Mouse (Mus musculus): ENCODE results near the gene Smyd3. TPM values are rescaled to one million over a fixed set of nuclear protein-coding genes. Genes with fewer than 3 reads are reported as not detected.

Gene Smyd3
- polyA plus RNA-seq, 1 experiment = 2.4 TPM

- TF ChIP-seq POLR2A (IDR thresholded peaks at IDR 0.05; ENCODE audit: control insufficient read depth, low read depth, low read length) (no peak), CTCF (IDR thresholded peaks at IDR 0.05; ENCODE audit: control insufficient read depth, insufficient read depth, insufficient replicate concordance, low read depth, low read length) (no peak)
- H3K27ac ChIP-seq (ENCODE audit: control insufficient read depth, insufficient read depth, low read depth, low read length) = no peak overlapping the region
- H3K4me3 ChIP-seq (ENCODE audit: control insufficient read depth, low read depth, low read length) = no peak overlapping the region
- H3K4me1 ChIP-seq (ENCODE audit: control insufficient read depth, insufficient read depth, low read length) = no peaks in the 10 kb centered on the region
- H3K27me3 ChIP-seq (ENCODE audit: control insufficient read depth, insufficient read depth, low read length) = no peaks in the 10 kb centered on the region
- H3K36me3 ChIP-seq (ENCODE audit: control insufficient read depth, insufficient read depth, low read length) = no peaks in the 10 kb centered on the region
Observed at GRCm38 (mm10) chr1:179151275-179151674, 366.6 kb downstream of the Smyd3 start.

- no peaks in the 10 kb centered on the region for H3K27me3 ChIP-seq (ENCODE audit: control insufficient read depth, insufficient read depth, low read length)
- TF ChIP-seq POLR2A (IDR thresholded peaks at IDR 0.05; ENCODE audit: control insufficient read depth, low read depth, low read length) (no peak), CTCF (IDR thresholded peaks at IDR 0.05; ENCODE audit: control insufficient read depth, insufficient read depth, insufficient replicate concordance, low read depth, low read length) (no peak)
- H3K4me1 ChIP-seq (ENCODE audit: control insufficient read depth, insufficient read depth, low read length) = no peaks in the 10 kb centered on the region
- no peaks in the 10 kb centered on the region for H3K36me3 ChIP-seq (ENCODE audit: control insufficient read depth, insufficient read depth, low read length)
- H3K27ac ChIP-seq (ENCODE audit: control insufficient read depth, insufficient read depth, low read depth, low read length) = no peak overlapping the region
- H3K4me3 ChIP-seq (ENCODE audit: control insufficient read depth, low read depth, low read length) = no peak overlapping the region
Observed at GRCm38 (mm10) chr1:179149468-179150140, 368.2 kb downstream of the Smyd3 start.

GRCm38 (mm10) chr1:179146730-179147167 lies 371.1 kb downstream of the Smyd3 start:
- Histone ChIP-seq H3K4me3 (ENCODE audit: control insufficient read depth, low read depth, low read length) (no peak overlapping the region), H3K27me3 (ENCODE audit: control insufficient read depth, insufficient read depth, low read length) (no peaks in the 10 kb centered on the region), H3K36me3 (ENCODE audit: control insufficient read depth, insufficient read depth, low read length) (no peaks in the 10 kb centered on the region), H3K27ac (ENCODE audit: control insufficient read depth, insufficient read depth, low read depth, low read length) (no peak overlapping the region), H3K4me1 (ENCODE audit: control insufficient read depth, insufficient read depth, low read length) (no peaks in the 10 kb centered on the region)
- TF ChIP-seq POLR2A (IDR thresholded peaks at IDR 0.05; ENCODE audit: control insufficient read depth, low read depth, low read length) (no peak), CTCF (IDR thresholded peaks at IDR 0.05; ENCODE audit: control insufficient read depth, insufficient read depth, insufficient replicate concordance, low read depth, low read length) (no peak)

GRCm38 (mm10) chr1:179143154-179143832 lies 374.5 kb downstream of the Smyd3 start:
- Histone ChIP-seq H3K36me3 (ENCODE audit: control insufficient read depth, insufficient read depth, low read length) (no peaks in the 10 kb centered on the region), H3K4me3 (ENCODE audit: control insufficient read depth, low read depth, low read length) (no peak overlapping the region), H3K27ac (ENCODE audit: control insufficient read depth, insufficient read depth, low read depth, low read length) (no peak overlapping the region), H3K4me1 (ENCODE audit: control insufficient read depth, insufficient read depth, low read length) (no peaks in the 10 kb centered on the region), H3K27me3 (ENCODE audit: control insufficient read depth, insufficient read depth, low read length) (no peaks in the 10 kb centered on the region)
- TF ChIP-seq CTCF (IDR thresholded peaks at IDR 0.05; ENCODE audit: control insufficient read depth, insufficient read depth, insufficient replicate concordance, low read depth, low read length) (no peak), POLR2A (IDR thresholded peaks at IDR 0.05; ENCODE audit: control insufficient read depth, low read depth, low read length) (no peak)

GRCm38 (mm10) chr1:179142177-179142576 lies 375.7 kb downstream of the Smyd3 start:
- H3K4me1 ChIP-seq (ENCODE audit: control insufficient read depth, insufficient read depth, low read length) = no peaks in the 10 kb centered on the region
- H3K36me3 ChIP-seq (ENCODE audit: control insufficient read depth, insufficient read depth, low read length) = no peaks in the 10 kb centered on the region
- TF ChIP-seq POLR2A (IDR thresholded peaks at IDR 0.05; ENCODE audit: control insufficient read depth, low read depth, low read length) = no peak
- peak; percentile 14; the same call in 1 of the 2 replicates for TF ChIP-seq CTCF (IDR thresholded peaks at IDR 0.05; ENCODE audit: control insufficient read depth, insufficient read depth, insufficient replicate concordance, low read depth, low read length)
- H3K27me3 ChIP-seq (ENCODE audit: control insufficient read depth, insufficient read depth, low read length) = no peaks in the 10 kb centered on the region
- no peak overlapping the region for H3K27ac ChIP-seq (ENCODE audit: control insufficient read depth, insufficient read depth, low read depth, low read length)
- H3K4me3 ChIP-seq (ENCODE audit: control insufficient read depth, low read depth, low read length) = no peak overlapping the region

- Histone ChIP-seq H3K4me1 (ENCODE audit: control insufficient read depth, insufficient read depth, low read length) (no peaks in the 10 kb centered on the region), H3K4me3 (ENCODE audit: control insufficient read depth, low read depth, low read length) (no peak overlapping the region), H3K36me3 (ENCODE audit: control insufficient read depth, insufficient read depth, low read length) (no peaks in the 10 kb centered on the region), H3K27ac (ENCODE audit: control insufficient read depth, insufficient read depth, low read depth, low read length) (no peak overlapping the region), H3K27me3 (ENCODE audit: control insufficient read depth, insufficient read depth, low read length) (no peaks in the 10 kb centered on the region)
- no peak for TF ChIP-seq CTCF (IDR thresholded peaks at IDR 0.05; ENCODE audit: control insufficient read depth, insufficient read depth, insufficient replicate concordance, low read depth, low read length)
- TF ChIP-seq POLR2A (IDR thresholded peaks at IDR 0.05; ENCODE audit: control insufficient read depth, low read depth, low read length) = no peak
Observed at GRCm38 (mm10) chr1:179141071-179141650, 376.7 kb downstream of the Smyd3 start.

GRCm38 (mm10) chr1:179137145-179137477 lies 380.7 kb downstream of the Smyd3 start:
- TF ChIP-seq POLR2A (IDR thresholded peaks at IDR 0.05; ENCODE audit: control insufficient read depth, low read depth, low read length) = no peak
- no peak for TF ChIP-seq CTCF (IDR thresholded peaks at IDR 0.05; ENCODE audit: control insufficient read depth, insufficient read depth, insufficient replicate concordance, low read depth, low read length)
- H3K27ac ChIP-seq (ENCODE audit: control insufficient read depth, insufficient read depth, low read depth, low read length) = no peak overlapping the region
- H3K4me1 ChIP-seq (ENCODE audit: control insufficient read depth, insufficient read depth, low read length) = no peaks in the 10 kb centered on the region
- H3K36me3 ChIP-seq (ENCODE audit: control insufficient read depth, insufficient read depth, low read length) = no peaks in the 10 kb centered on the region
- H3K27me3 ChIP-seq (ENCODE audit: control insufficient read depth, insufficient read depth, low read length) = no peaks in the 10 kb centered on the region
- no peak overlapping the region for H3K4me3 ChIP-seq (ENCODE audit: control insufficient read depth, low read depth, low read length)

Measured in testis, adult 2 months (tissue).